In the genomic region with DNA sequence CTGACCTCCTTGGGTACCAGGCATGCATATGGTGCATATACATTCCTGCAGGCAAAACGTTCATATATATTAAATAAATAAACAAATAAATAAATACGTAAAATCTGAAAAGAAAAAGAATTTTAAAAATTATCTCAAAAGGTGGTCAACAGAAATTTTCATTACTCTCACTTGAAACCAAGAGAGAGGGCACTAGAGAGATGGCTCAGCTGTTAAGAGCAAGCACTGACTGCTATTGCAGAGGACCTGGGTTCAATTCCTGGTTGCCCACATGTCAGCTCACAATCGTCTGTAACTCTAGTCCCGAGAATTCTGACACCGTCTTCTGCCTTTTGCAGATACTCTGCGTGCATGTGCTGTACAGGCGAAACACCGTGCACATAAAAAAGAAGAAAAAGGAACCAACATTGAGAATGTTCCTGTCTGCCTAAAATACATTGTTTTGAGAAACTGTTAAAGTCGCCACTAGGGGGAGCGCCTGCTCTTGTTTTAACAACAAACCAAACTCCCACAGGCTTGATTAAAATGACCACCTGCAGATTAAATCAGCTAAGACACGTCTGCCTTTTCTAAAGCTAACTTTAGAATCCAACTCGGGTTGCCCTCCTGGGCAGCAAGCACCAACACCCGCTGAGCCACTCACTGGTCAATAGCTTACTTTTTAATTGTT, we compare ENCODE assay signal across 8 mouse cellular contexts. TPM values are rescaled to one million over a fixed set of nuclear protein-coding genes. Genes with fewer than 3 reads are reported as not detected.
DNase-seq lines count a peak whose midpoint lies in the region; ATAC-seq and TF ChIP-seq lines count a peak whose summit lies in the region.
"Had no signal": no experiment of that assay in that cellular context is flagged by ENCODE, and none has a peak within 500 bp of the region (broad histone marks: within the 10 kb centered on the region; RNA-seq: fewer than 3 reads in every experiment).

No protein-coding gene starts in this region.

- H3K9me3 ChIP-seq in heart, postnatal 0 days (replicated peaks; ENCODE audit: control insufficient read depth, low read length), result no peaks in the 10 kb centered on the region
- H3K9me3 ChIP-seq in megakaryocyte, embryonic 14.5 days, result no peaks in the 10 kb centered on the region

- WGBS in heart, postnatal 0 days, result 13% methylated on average over 13 of the region's 13 CpGs
- 13% methylated on average over 13 of the region's 13 CpGs for WGBS in spleen, adult 2 months

- no peak for TF ChIP-seq POLR2A in spleen, adult 2 months (IDR thresholded peaks at IDR 0.05; ENCODE audit: low read depth, low read length)

- no peak overlapping the region for H3K4me2 ChIP-seq in heart, postnatal 0 days (ENCODE audit: low read depth, low read length)

- no peaks in the 10 kb centered on the region for H3K36me3 ChIP-seq in heart, postnatal 0 days (replicated peaks; ENCODE audit: control insufficient read depth, insufficient read depth, low read length)
- H3K36me3 ChIP-seq in megakaryocyte, embryonic 14.5 days (replicated peaks; ENCODE audit: low read length), result peaks cover 4% of the 10 kb centered on the region
- no peaks in the 10 kb centered on the region for H3K36me3 ChIP-seq in spleen, adult 2 months (ENCODE audit: control insufficient read depth, insufficient read depth, low read length)

- DNase-seq in ES-CJ7 (ENCODE audit: low read depth, low spot score), result peak; percentile 83
- peak; percentile 79 to 96 for DNase-seq in adrenal gland, adult (ENCODE audit: inconsistent age in 2 of 2, low spot score in 1 of 2)
- peak; percentile 94 for DNase-seq in embryo, embryonic 10.5 days (ENCODE audit: low spot score)
- DNase-seq in heart, postnatal 0 days (ENCODE audit: low spot score), result peak; percentile 89
- DNase-seq in left cerebral cortex, adult 11 months (ENCODE audit: low spot score), result peak; percentile 81
- peak; percentile 79 to 85 for DNase-seq in spleen, adult 2 months (ENCODE audit: low read depth in 1 of 2, low spot score in 2 of 2)

- no peak for TF ChIP-seq EP300 in heart, postnatal 0 days (IDR thresholded peaks at IDR 0.05; ENCODE audit: low read depth)

- no peak overlapping the region for H3K4me3 ChIP-seq in heart, postnatal 0 days (ENCODE audit: low read depth, low read length)
- H3K4me3 ChIP-seq in megakaryocyte, embryonic 14.5 days (replicated peaks), result peak overlapping the region; percentile 80
- H3K4me3 ChIP-seq in spleen, adult 2 months (ENCODE audit: extremely low read depth, insufficient read depth, insufficient read length), result no peak overlapping the region

- no peak overlapping the region for H3K9ac ChIP-seq in heart, postnatal 0 days (replicated peaks; ENCODE audit: low read depth, low read length)

- TF ChIP-seq CTCF in heart, postnatal 0 days (IDR thresholded peaks at IDR 0.05; ENCODE audit: low read depth), result peak; percentile 68
- peak; percentile 32; the same call in 1 of the 2 replicates for TF ChIP-seq CTCF in spleen, adult 2 months (IDR thresholded peaks at IDR 0.05; ENCODE audit: extremely low read depth, insufficient read depth, insufficient read length, insufficient replicate concordance)

- ATAC-seq in heart, postnatal 0 days (ENCODE audit: insufficient read depth, low read depth), result no peak

- peaks cover 9% of the 10 kb centered on the region; the same call in 1 of the 2 replicates for H3K4me1 ChIP-seq in heart, postnatal 0 days (ENCODE audit: control insufficient read depth, insufficient read depth)
- peaks cover 60% of the 10 kb centered on the region for H3K4me1 ChIP-seq in megakaryocyte, embryonic 14.5 days
- H3K4me1 ChIP-seq in spleen, adult 2 months (ENCODE audit: control insufficient read depth, insufficient read depth, insufficient read length), result peaks cover 7% of the 10 kb centered on the region

- no peaks in the 10 kb centered on the region for H3K27me3 ChIP-seq in heart, postnatal 0 days (ENCODE audit: control insufficient read depth, insufficient read depth, low read length)
- H3K27me3 ChIP-seq in megakaryocyte, embryonic 14.5 days (replicated peaks), result no peaks in the 10 kb centered on the region
- no peaks in the 10 kb centered on the region for H3K27me3 ChIP-seq in spleen, adult 2 months (ENCODE audit: control insufficient read depth, insufficient read depth, low read length)

- no peak overlapping the region for H3K27ac ChIP-seq in heart, postnatal 0 days (ENCODE audit: low read depth)
- H3K27ac ChIP-seq in spleen, adult 2 months (ENCODE audit: insufficient read depth, low read length), result no peak overlapping the region

RNA-seq across cellular contexts. Expression of a gene that starts 1.9 kb away (rescaled TPM):
- total RNA-seq in heart, postnatal 0 days (2014; rRNA removed; ENCODE audit: low replicate concordance), result 34.0 and 37.0 TPM in 2 replicates
- 13.7 and 13.8 TPM in 2 replicates for polyA plus RNA-seq in heart, postnatal 0 days (2015; fragmentation: Nextera tagmentation; extraction: Ambion mirVana)
- 5.1 and 10.0 TPM in 2 replicates for polyA plus RNA-seq in megakaryocyte, embryonic 14.5 days (2012; ENCODE audit: insufficient read depth, low replicate concordance)
- polyA plus RNA-seq in spleen, adult 2 months (2012; rRNA removed), result 10.2 and 13.9 TPM in 2 replicates

RNA-seq across cellular contexts. Expression of a gene that starts 15.7 kb away (rescaled TPM):
- total RNA-seq in heart, postnatal 0 days (2014; rRNA removed; ENCODE audit: low replicate concordance), result not detected in 2 replicates
- polyA plus RNA-seq in heart, postnatal 0 days (2015; fragmentation: Nextera tagmentation; extraction: Ambion mirVana), result 0.07 and 0.12 TPM in 2 replicates
- polyA plus RNA-seq in megakaryocyte, embryonic 14.5 days (2012; ENCODE audit: insufficient read depth, low replicate concordance), result not detected in 2 replicates
- polyA plus RNA-seq in spleen, adult 2 months (2012; rRNA removed), result 31.2 and 47.5 TPM in 2 replicates
- polyA plus RNA-seq: lung, embryonic 16.5 days had no signal

RNA-seq across cellular contexts. Expression of a gene that starts 19.4 kb away (rescaled TPM):
- total RNA-seq in heart, postnatal 0 days (2014; rRNA removed; ENCODE audit: low replicate concordance), result 186 and 226 TPM in 2 replicates
- 294 and 306 TPM in 2 replicates for polyA plus RNA-seq in heart, postnatal 0 days (2015; fragmentation: Nextera tagmentation; extraction: Ambion mirVana)
- not detected in 2 replicates for polyA plus RNA-seq in megakaryocyte, embryonic 14.5 days (2012; ENCODE audit: insufficient read depth, low replicate concordance)
- 0.65 and 2.4 TPM in 2 replicates for polyA plus RNA-seq in spleen, adult 2 months (2012; rRNA removed)

RNA-seq across cellular contexts. Expression of a gene that starts 34.2 kb away (rescaled TPM):
- total RNA-seq in heart, postnatal 0 days (2014; rRNA removed; ENCODE audit: low replicate concordance), result 5.7 and 9.7 TPM in 2 replicates
- 6.4 and 7.5 TPM in 2 replicates for polyA plus RNA-seq in heart, postnatal 0 days (2015; fragmentation: Nextera tagmentation; extraction: Ambion mirVana)
- polyA plus RNA-seq in megakaryocyte, embryonic 14.5 days (2012; ENCODE audit: insufficient read depth, low replicate concordance), result 5.5 and 6.1 TPM in 2 replicates
- polyA plus RNA-seq in spleen, adult 2 months (2012; rRNA removed), result 65.5 and 74.4 TPM in 2 replicates

RNA-seq across cellular contexts. Expression of a gene that starts 36.5 kb away (rescaled TPM):
- 0.81 and 9.7 TPM in 2 replicates for total RNA-seq in heart, postnatal 0 days (2014; rRNA removed; ENCODE audit: low replicate concordance)
- 0.56 and 0.60 TPM in 2 replicates for polyA plus RNA-seq in heart, postnatal 0 days (2015; fragmentation: Nextera tagmentation; extraction: Ambion mirVana)
- polyA plus RNA-seq in megakaryocyte, embryonic 14.5 days (2012; ENCODE audit: insufficient read depth, low replicate concordance), result not detected in 2 replicates
- 33.9 and 55.2 TPM in 2 replicates for polyA plus RNA-seq in spleen, adult 2 months (2012; rRNA removed)

Comparison
In these comparisons a context has a peak if more than half of its experiments do, and no peak if none do; other contexts are left out.
1. RNA of a gene that starts 15.7 kb away (polyA plus RNA-seq): 31.2 to 47.5 TPM in spleen, adult 2 months; 0.07 to 0.12 TPM in heart, postnatal 0 days and not detected in megakaryocyte, embryonic 14.5 days; every median in the first group is over 10 times any median in the second.
2. RNA of a gene that starts 19.4 kb away (polyA plus RNA-seq): 294 to 306 TPM in heart, postnatal 0 days; 0.65 to 2.4 TPM in spleen, adult 2 months and not detected in megakaryocyte, embryonic 14.5 days; every median in the first group is over 10 times any median in the second.
3. Peak in every context shown above with its lines, with median percentiles within 50 percentile points of each other: DNase-seq.